Mouse (Mus musculus): ENCODE results near the gene Pak1. TPM values are rescaled to one million over a fixed set of nuclear protein-coding genes. Genes with fewer than 3 reads are reported as not detected.
A peak's percentile ranks its signal among the peaks of the same experiment; 100 is the strongest.

Pak1 gene
- total and polyA plus RNA-seq, 2 experiments from 2014 or later, result 0.79 to 1.2 TPM

- 70% methylated on average over 3 of the region's 3 CpGs for WGBS
- Histone ChIP-seq H3K9ac (replicated peaks; ENCODE audit: low read depth, low read length) (no peak overlapping the region), H3K27me3 (ENCODE audit: control insufficient read depth, insufficient read depth, low read length) (no peaks in the 10 kb centered on the region), H3K4me2 (ENCODE audit: low read depth, low read length) (no peak overlapping the region), H3K9me3 (replicated peaks; ENCODE audit: control insufficient read depth, low read length) (no peaks in the 10 kb centered on the region), H3K4me1 (ENCODE audit: control insufficient read depth, insufficient read depth) (no peaks in the 10 kb centered on the region), H3K27ac (ENCODE audit: low read depth) (no peak overlapping the region), H3K4me3 (ENCODE audit: low read depth, low read length) (no peak overlapping the region), H3K36me3 (replicated peaks; ENCODE audit: control insufficient read depth, insufficient read depth, low read length) (no peaks in the 10 kb centered on the region)
- TF ChIP-seq EP300 (IDR thresholded peaks at IDR 0.05; ENCODE audit: low read depth) (no peak), CTCF (IDR thresholded peaks at IDR 0.05; ENCODE audit: low read depth) (no peak)
- ATAC-seq (ENCODE audit: insufficient read depth, low read depth) (no peak), DNase-seq (ENCODE audit: low spot score) (no peak)
Observed at GRCm38 (mm10) chr7:97850331-97850730, 62.0 kb downstream of the Pak1 start.

GRCm38 (mm10) chr7:97863512-97863911 is 75.2 kb downstream of the Pak1 start:
- 60% methylated on average over 3 of the region's 3 CpGs for WGBS
- Histone ChIP-seq H3K27ac (ENCODE audit: low read depth) (no peak overlapping the region), H3K9me3 (replicated peaks; ENCODE audit: control insufficient read depth, low read length) (no peaks in the 10 kb centered on the region), H3K4me3 (ENCODE audit: low read depth, low read length) (no peak overlapping the region), H3K9ac (replicated peaks; ENCODE audit: low read depth, low read length) (no peak overlapping the region), H3K36me3 (replicated peaks; ENCODE audit: control insufficient read depth, insufficient read depth, low read length) (no peaks in the 10 kb centered on the region), H3K4me1 (ENCODE audit: control insufficient read depth, insufficient read depth) (no peaks in the 10 kb centered on the region; the same call in 1 of the 2 replicates), H3K27me3 (ENCODE audit: control insufficient read depth, insufficient read depth, low read length) (no peaks in the 10 kb centered on the region), H3K4me2 (ENCODE audit: low read depth, low read length) (no peak overlapping the region)
- DNase-seq (ENCODE audit: low spot score) (no peak), ATAC-seq (ENCODE audit: insufficient read depth, low read depth) (no peak)
- no peak for TF ChIP-seq CTCF (IDR thresholded peaks at IDR 0.05; ENCODE audit: low read depth)
- TF ChIP-seq EP300 (IDR thresholded peaks at IDR 0.05; ENCODE audit: low read depth), result no peak

GRCm38 (mm10) chr7:97864531-97864930 is 76.2 kb downstream of the Pak1 start:
- DNase-seq (ENCODE audit: low spot score), result peak; percentile 32
- no peak overlapping the region for H3K9ac ChIP-seq (replicated peaks; ENCODE audit: low read depth, low read length)
- H3K9me3 ChIP-seq (replicated peaks; ENCODE audit: control insufficient read depth, low read length), result no peaks in the 10 kb centered on the region
- WGBS, result 7% methylated on average over 1 of the region's 1 CpGs
- no peak overlapping the region for H3K4me2 ChIP-seq (ENCODE audit: low read depth, low read length)
- no peaks in the 10 kb centered on the region; the same call in 1 of the 2 replicates for H3K4me1 ChIP-seq (ENCODE audit: control insufficient read depth, insufficient read depth)
- no peaks in the 10 kb centered on the region for H3K27me3 ChIP-seq (ENCODE audit: control insufficient read depth, insufficient read depth, low read length)
- H3K36me3 ChIP-seq (replicated peaks; ENCODE audit: control insufficient read depth, insufficient read depth, low read length), result no peaks in the 10 kb centered on the region
- no peak overlapping the region for H3K4me3 ChIP-seq (ENCODE audit: low read depth, low read length)
- no peak for ATAC-seq (ENCODE audit: insufficient read depth, low read depth)
- no peak for TF ChIP-seq EP300 (IDR thresholded peaks at IDR 0.05; ENCODE audit: low read depth)
- no peak for TF ChIP-seq CTCF (IDR thresholded peaks at IDR 0.05; ENCODE audit: low read depth)
- no peak overlapping the region for H3K27ac ChIP-seq (ENCODE audit: low read depth)

GRCm38 (mm10) chr7:97867866-97868265 is 79.5 kb downstream of the Pak1 start:
- TF ChIP-seq EP300 (IDR thresholded peaks at IDR 0.05; ENCODE audit: low read depth), result no peak
- no peak for TF ChIP-seq CTCF (IDR thresholded peaks at IDR 0.05; ENCODE audit: low read depth)
- Histone ChIP-seq H3K4me1 (ENCODE audit: control insufficient read depth, insufficient read depth) (no peaks in the 10 kb centered on the region; the same call in 1 of the 2 replicates), H3K4me3 (ENCODE audit: low read depth, low read length) (no peak overlapping the region), H3K27ac (ENCODE audit: low read depth) (no peak overlapping the region), H3K27me3 (ENCODE audit: control insufficient read depth, insufficient read depth, low read length) (no peaks in the 10 kb centered on the region), H3K4me2 (ENCODE audit: low read depth, low read length) (no peak overlapping the region), H3K9me3 (replicated peaks; ENCODE audit: control insufficient read depth, low read length) (no peaks in the 10 kb centered on the region), H3K36me3 (replicated peaks; ENCODE audit: control insufficient read depth, insufficient read depth, low read length) (no peaks in the 10 kb centered on the region), H3K9ac (replicated peaks; ENCODE audit: low read depth, low read length) (no peak overlapping the region)
- no peak for ATAC-seq (ENCODE audit: insufficient read depth, low read depth)
- no peak for DNase-seq (ENCODE audit: low spot score)
- WGBS, result 60% methylated on average over 5 of the region's 5 CpGs

- Histone ChIP-seq H3K27ac (ENCODE audit: low read depth) (no peak overlapping the region), H3K36me3 (replicated peaks; ENCODE audit: control insufficient read depth, insufficient read depth, low read length) (no peaks in the 10 kb centered on the region), H3K4me2 (ENCODE audit: low read depth, low read length) (no peak overlapping the region), H3K9ac (replicated peaks; ENCODE audit: low read depth, low read length) (no peak overlapping the region), H3K9me3 (replicated peaks; ENCODE audit: control insufficient read depth, low read length) (no peaks in the 10 kb centered on the region), H3K4me3 (ENCODE audit: low read depth, low read length) (no peak overlapping the region), H3K4me1 (ENCODE audit: control insufficient read depth, insufficient read depth) (no peaks in the 10 kb centered on the region; the same call in 1 of the 2 replicates), H3K27me3 (ENCODE audit: control insufficient read depth, insufficient read depth, low read length) (no peaks in the 10 kb centered on the region)
- WGBS, result 76% methylated on average over 1 of the region's 1 CpGs
- ATAC-seq (ENCODE audit: insufficient read depth, low read depth), result no peak
- TF ChIP-seq CTCF (IDR thresholded peaks at IDR 0.05; ENCODE audit: low read depth) (no peak), EP300 (IDR thresholded peaks at IDR 0.05; ENCODE audit: low read depth) (no peak)
- DNase-seq (ENCODE audit: low spot score), result no peak
Observed at GRCm38 (mm10) chr7:97868766-97869165, 80.4 kb downstream of the Pak1 start.

- no peak for TF ChIP-seq EP300 (IDR thresholded peaks at IDR 0.05; ENCODE audit: low read depth)
- TF ChIP-seq CTCF (IDR thresholded peaks at IDR 0.05; ENCODE audit: low read depth), result no peak
- DNase-seq (ENCODE audit: low spot score) (no peak), ATAC-seq (ENCODE audit: insufficient read depth, low read depth) (no peak)
- H3K4me2 ChIP-seq (ENCODE audit: low read depth, low read length), result no peak overlapping the region
- H3K27ac ChIP-seq (ENCODE audit: low read depth), result no peak overlapping the region
- H3K36me3 ChIP-seq (replicated peaks; ENCODE audit: control insufficient read depth, insufficient read depth, low read length), result no peaks in the 10 kb centered on the region
- H3K27me3 ChIP-seq (ENCODE audit: control insufficient read depth, insufficient read depth, low read length), result no peaks in the 10 kb centered on the region
- H3K4me3 ChIP-seq (ENCODE audit: low read depth, low read length), result no peak overlapping the region
- WGBS, result 91% methylated on average over 4 of the region's 4 CpGs
- H3K9me3 ChIP-seq (replicated peaks; ENCODE audit: control insufficient read depth, low read length), result no peaks in the 10 kb centered on the region
- no peak overlapping the region for H3K9ac ChIP-seq (replicated peaks; ENCODE audit: low read depth, low read length)
- no peaks in the 10 kb centered on the region for H3K4me1 ChIP-seq (ENCODE audit: control insufficient read depth, insufficient read depth)
Observed at GRCm38 (mm10) chr7:97872396-97872795, 84.1 kb downstream of the Pak1 start.
